Mouse (Mus musculus): Measurements from ENCODE around the gene Abraxas1.

GRCm38 (mm10) chr5:100787527-100787926, 33.2 kb downstream of the Abraxas1 start:
- no peak for TF ChIP-seq CTCF (IDR thresholded peaks at IDR 0.05; ENCODE audit: low read depth, low read length)
- TF ChIP-seq TAL1 (conservative IDR thresholded peaks at IDR 0.05; ENCODE audit: low read depth, low read length): no peak
- TF ChIP-seq GATA1 (IDR thresholded peaks at IDR 0.05; ENCODE audit: borderline replicate concordance, low read length): no peak

All from G1E (cell line).